Mouse (Mus musculus): ENCODE data around the gene Pm20d1.

DNA sequence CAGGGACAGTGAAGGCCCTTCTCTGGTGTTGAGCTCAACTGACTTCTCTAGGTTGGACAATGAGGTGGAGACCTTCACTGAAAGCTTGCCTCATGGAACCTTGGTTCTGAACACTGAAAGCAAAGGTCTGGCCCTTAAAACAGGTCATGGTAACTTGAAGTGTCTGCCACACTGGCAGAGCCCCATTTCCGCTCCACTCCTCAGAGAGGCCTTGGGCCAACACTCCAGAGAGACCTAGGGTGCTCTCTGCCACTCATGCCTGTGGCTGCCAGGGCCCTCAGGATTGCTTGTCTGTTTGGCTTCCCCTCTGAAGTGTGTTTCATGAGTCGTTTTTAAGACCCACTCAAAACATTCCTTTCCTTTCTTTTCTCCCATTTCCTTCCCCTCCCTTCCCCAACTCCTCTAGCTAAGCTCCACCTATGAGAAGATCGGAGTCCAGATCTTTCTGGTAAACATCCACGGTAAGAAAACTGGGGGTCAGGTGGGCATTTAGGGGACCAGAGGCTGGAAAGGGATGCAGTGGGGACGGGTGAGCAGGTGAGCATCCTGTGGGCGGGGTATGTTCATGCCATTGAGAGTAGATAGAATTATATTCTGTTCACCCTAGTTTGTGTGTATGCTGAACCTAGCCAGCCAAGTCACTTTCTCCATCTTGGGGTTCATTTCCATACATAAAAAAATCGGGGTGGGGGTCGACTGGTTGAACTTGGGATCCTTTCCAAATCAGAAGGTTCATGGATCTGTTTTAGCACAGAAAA is 32.4 kb upstream of the Pm20d1 start:
- TF ChIP-seq CTCF (IDR thresholded peaks at IDR 0.05; ENCODE audit: extremely low read depth, insufficient read depth, insufficient read length, insufficient replicate concordance) (no peak), POLR2A (IDR thresholded peaks at IDR 0.05; ENCODE audit: low read depth, low read length) (no peak)

All from spleen, adult 2 months (tissue).